Mouse (Mus musculus) common myeloid progenitor, adult 5-6 weeks (primary cell): ENCODE results near the gene Hoxd3. TPM values are rescaled to one million over a fixed set of nuclear protein-coding genes. Genes with fewer than 3 reads are reported as not detected.

Experiments used
- ATAC-seq: replicated peaks from 2 replicates; pipeline ENCODE4 v1.8.0; 2016; ENCODE audit warnings: low read depth, mild to moderate bottlenecking, moderate TSS enrichment, inconsistent platforms; ENCODE audit not compliant: poor library complexity, severe bottlenecking
- total RNA-seq: library from RNA; stranded (forward); fragments of 200-1000, 187-1606 nt; gene quantifications from 2 replicates; pipeline ENCODE4 v1.2.3, GENCODE M21; 2017

Gene Hoxd3
- not detected in 2 replicates for total RNA-seq

GRCm38 (mm10) chr2:74711721-74712621 is at the start of gene Hoxd3, which contains the start of gene Hoxd4:
Gene Hoxd3, plus strand, starts transcription at chr2:74711927.
Gene Hoxd4, plus strand, starts transcription at chr2:74711929.
- no peak for ATAC-seq

DNA sequence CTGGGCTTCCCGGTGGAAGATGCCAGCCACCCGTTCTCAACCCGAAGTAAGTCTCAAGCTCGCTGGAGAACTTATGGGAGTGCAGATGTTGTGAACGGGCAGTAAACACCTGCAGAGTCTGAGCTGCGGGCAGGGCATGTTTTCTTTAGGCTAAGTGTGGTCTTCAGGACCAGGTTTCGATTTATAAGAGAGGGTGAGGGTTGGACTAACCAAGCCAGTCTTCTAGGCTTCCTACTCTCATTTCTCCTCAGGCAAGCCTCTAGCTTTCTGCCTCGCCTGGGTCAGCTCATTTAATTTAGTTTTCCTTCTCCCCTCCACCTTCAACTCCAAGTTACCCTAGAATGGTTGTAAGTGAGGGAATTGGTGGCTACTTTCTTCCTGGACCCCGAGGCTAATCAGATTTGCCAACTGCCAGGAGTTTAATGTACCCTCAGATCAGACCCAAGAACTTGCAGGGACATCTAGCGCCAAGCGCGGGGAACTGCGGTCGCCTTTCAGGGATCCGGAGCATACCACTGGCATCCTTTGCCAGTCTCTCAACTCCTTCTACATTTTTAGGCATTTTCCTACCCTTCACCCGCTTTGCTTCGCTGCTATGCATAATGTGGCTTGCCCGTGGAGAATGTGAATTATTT is 48.3 kb upstream of the Hoxd3 start:
- ATAC-seq: peak; percentile 68

GRCm38 (mm10) chr2:74666411-74666810 is 45.3 kb upstream of the Hoxd3 start:
- ATAC-seq: no peak

DNA sequence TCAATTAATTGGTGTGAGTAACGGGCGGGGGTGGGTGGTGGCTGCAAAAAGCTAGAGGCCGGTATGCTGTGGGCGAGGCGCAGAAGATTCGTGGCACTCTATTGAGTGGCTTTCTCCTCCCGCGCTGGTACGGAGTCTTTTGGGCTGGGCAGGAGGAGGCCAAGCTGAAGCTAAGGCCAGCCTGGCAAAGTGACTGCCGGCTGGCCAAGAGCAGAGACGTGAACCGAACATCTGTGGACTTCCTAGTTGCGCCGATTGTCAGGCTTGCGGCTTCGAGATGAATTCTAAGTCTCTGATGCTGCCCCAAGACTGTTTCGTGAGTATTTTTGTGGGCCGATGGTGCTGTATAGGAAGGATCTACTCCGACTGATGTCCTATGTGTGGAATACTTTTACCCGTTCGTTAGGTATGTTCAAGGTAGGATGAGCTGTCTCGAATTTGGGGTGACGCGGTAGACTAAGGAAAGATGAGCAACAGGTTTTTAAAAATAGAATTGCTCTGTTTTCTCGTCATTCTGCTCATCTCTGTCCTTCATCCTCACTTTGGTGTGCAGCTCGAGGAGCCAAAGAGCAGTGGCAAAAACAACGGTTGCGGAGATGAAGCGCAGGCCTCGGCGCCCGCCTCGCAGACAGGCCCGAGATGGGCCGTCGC is 44.4 kb upstream of the Hoxd3 start:
- no peak for ATAC-seq

DNA sequence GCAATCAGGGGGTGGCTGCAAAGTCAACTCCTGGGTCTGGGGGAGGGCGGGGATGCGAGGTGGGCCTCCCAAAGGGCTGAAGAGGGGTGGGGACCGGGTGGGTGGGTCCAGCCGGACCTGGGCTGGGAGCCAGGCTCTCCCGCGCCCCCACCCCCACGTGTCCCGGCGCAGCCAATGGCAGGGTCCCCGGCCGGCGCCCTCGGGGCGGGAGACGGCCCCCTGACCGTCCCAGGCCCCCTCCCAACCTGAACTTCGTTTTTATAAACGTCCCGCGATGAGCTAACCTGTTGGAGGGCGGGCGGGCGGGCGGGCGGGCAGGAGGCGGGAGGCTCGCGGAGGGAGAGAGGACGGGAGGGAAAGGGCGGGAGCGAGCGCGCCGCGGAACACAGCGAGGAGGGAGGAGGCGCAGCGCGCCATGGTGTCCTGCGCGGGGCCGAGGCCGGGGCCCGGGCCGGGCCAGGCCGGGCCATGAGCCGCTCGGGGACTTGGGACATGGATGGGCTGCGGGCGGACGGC is 43.8 kb upstream of the Hoxd3 start, which contains the start of gene Hoxd13:
Hoxd13 (plus strand) TSS at position 469 of the 516 bp plus-strand sequence.
- ATAC-seq: no peak

DNA sequence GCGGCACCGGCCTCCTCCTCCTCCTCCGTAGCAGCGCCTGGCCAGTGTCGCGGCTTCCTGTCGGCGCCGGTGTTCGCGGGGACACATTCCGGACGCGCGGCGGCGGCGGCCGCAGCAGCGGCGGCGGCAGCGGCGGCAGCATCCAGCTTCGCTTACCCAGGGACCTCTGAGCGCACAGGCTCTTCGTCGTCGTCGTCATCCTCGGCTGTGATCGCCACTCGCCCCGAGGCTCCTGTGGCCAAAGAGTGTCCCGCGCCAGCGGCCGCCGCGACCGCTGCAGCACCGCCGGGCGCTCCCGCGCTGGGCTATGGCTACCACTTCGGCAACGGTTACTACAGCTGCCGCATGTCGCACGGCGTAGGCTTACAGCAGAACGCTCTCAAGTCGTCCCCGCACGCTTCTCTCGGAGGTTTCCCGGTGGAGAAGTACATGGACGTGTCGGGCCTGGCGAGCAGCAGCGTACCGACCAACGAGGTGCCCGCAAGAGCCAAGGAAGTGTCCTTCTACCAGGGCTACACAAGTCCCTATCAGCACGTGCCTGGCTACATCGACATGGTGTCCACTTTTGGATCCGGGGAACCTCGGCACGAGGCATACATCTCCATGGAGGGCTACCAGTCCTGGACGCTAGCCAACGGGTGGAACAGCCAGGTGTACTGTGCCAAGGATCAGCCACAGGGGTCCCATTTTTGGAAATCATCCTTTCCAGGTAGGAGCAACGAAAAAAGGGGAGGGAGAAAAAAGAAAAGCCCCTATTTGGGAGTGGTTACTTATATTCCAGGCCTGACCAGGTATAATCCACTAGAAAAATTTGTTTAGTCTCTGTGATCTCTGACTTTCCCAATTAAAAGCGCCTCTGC is 43.1 kb upstream of the Hoxd3 start:
- ATAC-seq: no peak

DNA sequence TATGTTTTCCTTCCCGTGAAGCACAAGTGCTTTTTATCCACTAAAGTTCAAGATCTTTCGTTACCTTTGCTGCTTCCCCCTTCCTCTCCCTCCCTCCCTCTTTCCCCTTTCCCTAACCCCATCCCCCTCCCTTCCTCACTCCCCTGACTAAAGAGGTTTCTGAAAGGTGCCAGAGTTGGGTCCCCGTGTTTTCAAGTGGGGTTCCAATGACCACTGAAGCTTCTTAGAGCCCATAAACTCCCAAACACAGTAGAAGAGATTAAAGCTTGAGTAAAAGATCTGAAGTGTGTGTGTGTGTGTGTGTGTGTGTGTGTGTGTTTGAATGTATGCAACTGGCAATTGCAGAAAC is 42.5 kb upstream of the Hoxd3 start:
- ATAC-seq: no peak

DNA sequence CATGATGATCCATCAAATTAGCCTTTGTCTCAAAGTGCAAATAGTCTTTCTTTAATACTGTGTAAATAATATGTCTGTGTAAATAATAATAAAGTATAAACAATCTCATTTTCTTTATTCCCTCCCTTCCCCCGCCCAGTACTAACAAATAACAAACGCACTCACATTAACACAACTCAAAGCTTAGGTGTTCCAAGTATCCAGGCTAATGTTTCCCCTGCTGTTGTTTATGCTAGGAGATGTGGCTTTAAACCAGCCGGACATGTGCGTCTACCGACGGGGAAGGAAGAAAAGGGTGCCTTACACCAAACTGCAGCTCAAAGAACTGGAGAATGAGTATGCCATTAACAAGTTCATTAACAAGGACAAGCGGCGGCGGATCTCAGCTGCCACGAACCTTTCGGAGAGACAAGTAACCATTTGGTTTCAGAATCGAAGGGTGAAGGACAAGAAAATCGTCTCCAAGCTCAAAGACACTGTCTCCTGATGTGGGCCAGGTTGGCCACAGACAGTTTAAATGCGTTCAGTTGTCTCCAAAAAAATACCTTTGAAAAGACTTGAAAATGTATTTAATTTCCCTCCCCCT is 42.0 kb upstream of the Hoxd3 start:
- ATAC-seq: no peak

DNA sequence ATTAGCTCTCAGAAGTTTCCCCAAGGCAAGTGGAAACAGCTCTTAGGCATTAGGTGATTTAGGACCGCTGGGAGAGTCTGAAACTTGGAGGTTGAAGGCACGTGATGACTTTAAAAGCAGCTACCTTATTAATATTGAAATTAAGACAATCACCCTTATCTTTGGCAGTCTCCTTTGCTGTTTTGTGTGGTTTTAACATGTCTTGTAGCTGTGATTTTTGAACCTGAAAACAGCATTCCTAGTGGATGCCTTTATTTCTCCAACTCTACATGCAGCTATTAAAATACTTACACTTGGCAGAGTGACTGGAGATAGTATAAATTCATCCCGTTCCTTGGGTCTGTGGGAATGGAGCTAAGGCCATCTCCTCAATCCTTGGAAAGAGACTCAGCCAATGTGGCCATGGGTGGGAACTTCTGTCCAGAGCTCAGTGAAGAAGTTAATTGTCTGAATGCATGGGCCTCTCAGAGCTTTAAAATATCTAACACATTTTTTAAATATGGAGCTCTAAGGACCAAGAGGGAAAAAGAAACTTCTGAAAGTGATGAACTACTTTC is 41.0 kb upstream of the Hoxd3 start:
- no peak for ATAC-seq

GRCm38 (mm10) chr2:74671847-74672246 is 39.9 kb upstream of the Hoxd3 start:
- no peak for ATAC-seq

DNA sequence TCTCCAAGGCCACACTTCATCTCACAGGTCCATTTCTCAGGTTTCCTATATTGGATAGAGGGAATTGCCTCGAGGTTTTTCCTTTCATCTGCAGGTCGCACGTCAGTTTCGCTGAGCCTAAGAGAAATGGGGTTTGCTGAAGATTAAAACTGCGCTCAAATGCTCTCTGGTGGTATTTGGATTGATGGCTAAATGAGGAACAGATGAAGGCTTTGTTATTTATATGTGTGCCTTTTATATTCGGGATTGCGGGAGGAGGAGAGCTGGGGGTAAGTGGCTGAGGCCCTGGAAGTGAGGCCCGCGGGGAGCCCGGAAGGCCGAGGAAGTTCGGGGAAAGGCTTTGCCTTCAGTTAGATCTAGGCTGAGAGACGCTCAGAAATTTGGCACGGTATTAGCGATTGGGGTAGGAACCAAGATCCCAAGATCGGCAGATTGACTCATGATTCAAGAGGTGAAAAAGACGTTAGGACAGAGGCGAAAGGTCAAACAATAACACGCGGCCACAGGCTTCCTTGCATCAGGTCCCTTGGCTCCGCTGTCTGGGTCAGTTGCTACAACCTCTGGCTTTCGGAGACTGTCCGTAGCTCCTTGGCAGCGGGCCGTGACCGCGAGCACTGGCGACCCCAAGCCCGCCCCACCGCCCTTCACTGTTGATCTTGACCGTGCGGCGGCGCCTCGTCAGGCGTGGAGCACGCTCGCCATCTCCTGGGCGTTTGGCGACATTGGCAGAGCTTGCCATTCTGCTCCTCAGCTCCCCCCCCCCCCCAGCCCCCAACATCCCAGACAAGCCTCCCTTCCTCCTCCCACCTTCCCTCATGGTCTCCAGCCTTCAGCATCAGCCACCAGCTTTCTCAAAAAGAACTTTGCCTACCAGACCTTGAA is 39.0 kb upstream of the Hoxd3 start:
- peak; percentile 84 for ATAC-seq

- no peak for ATAC-seq
These were observed 37.8 kb upstream of the Hoxd3 start for GRCm38 (mm10) chr2:74673835-74674425.

DNA sequence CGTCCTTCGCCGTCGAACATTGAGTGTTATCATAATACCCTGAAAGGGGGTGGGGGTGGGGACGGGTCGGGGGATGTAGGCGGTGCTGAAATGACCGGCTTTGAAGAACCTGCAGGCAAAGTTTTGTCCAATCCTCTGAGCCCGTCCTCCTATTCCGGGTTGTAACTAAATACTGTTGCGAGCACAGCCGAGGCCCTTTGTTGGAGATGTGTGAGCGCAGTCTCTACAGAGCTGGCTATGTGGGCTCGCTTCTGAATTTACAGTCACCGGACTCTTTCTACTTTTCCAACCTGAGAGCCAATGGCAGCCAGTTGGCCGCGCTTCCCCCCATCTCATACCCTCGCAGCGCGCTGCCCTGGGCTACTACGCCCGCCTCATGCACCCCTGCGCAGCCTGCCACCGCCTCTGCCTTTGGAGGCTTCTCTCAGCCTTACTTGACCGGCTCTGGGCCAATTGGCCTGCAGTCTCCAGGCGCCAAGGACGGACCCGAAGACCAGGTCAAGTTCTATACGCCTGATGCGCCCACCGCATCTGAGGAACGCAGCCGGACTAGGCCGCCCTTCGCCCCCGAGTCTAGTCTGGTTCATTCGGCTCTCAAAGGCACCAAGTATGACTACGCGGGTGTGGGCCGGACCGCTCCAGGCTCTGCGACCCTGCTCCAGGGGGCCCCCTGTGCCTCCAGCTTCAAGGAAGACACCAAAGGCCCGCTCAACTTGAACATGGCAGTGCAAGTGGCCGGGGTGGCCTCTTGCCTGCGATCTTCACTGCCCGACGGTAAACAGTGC is 36.7 kb upstream of the Hoxd3 start, which contains the start of gene Hoxd12:
Hoxd12 (plus strand) TSS at position 133 of the 785 bp plus-strand sequence.
- ATAC-seq: no peak

- no peak for ATAC-seq
These were observed 36.0 kb upstream of the Hoxd3 start for GRCm38 (mm10) chr2:74675666-74676282.

GRCm38 (mm10) chr2:74676376-74677052 is 35.2 kb upstream of the Hoxd3 start:
- ATAC-seq: no peak

- ATAC-seq: no peak
These were observed 34.6 kb upstream of the Hoxd3 start for GRCm38 (mm10) chr2:74677106-74677505.
